Comparison of ENCODE assay signal across 9 mouse cellular contexts in the genomic region with DNA sequence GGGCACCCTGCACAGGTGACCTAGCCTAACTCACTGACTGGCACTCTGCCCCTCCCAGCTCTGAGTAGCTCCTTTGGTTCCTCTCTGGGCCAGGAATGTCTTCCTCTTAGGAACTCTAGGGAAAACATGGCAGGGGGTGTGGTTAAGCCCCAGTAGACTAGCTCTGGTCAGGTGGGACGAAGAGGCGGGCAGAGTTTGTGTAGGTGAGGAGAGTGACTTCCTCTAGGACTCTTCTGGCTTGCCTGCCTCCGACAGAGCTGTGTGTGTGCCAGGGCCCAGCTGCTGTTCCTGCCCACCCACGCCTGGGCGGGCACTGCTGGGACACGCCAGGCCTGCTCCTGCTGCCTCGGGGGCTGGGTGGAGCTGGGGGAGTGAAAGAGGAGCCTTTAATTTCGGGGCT. TPM values are rescaled to one million over a fixed set of nuclear protein-coding genes. Genes with fewer than 3 reads are reported as not detected.
DNase-seq lines count a peak whose midpoint lies in the region; ATAC-seq and TF ChIP-seq lines count a peak whose summit lies in the region.
"Had no signal": no experiment of that assay in that cellular context is flagged by ENCODE, and none has a peak within 500 bp of the region (broad histone marks: within the 10 kb centered on the region; RNA-seq: fewer than 3 reads in every experiment).

No protein-coding gene starts in this region.

- no peak for TF ChIP-seq POLR2A in liver, adult 2 months (IDR thresholded peaks at IDR 0.05; ENCODE audit: extremely low read depth, insufficient read depth, low read length)

- no peak for ATAC-seq in midbrain, embryonic 11.5 days (ENCODE audit: low FRiP score)
- ATAC-seq: Patski had no signal

- peak; percentile 20 for DNase-seq in liver, adult 2 months (ENCODE audit: extremely low read depth, low read depth, low spot score)
- no peak for DNase-seq in liver
- DNase-seq in heart, postnatal 10 days, result peak; percentile 11 to 18
- peak; percentile 48 to 66 for DNase-seq in kidney, postnatal 4 days
- DNase-seq in midbrain, embryonic 11.5 days (ENCODE audit: low spot score, missing footprints), result no peak
- DNase-seq in gastrocnemius, postnatal 14 days, result no peak
- no peak for DNase-seq in urinary bladder, adult 2 months (ENCODE audit: low spot score)
- DNase-seq in yolk sac, embryonic 10.5 days (ENCODE audit: low spot score), result no peak

- peak overlapping the region; percentile 75 for H3K4me2 ChIP-seq in midbrain, embryonic 11.5 days

- no peak for TF ChIP-seq CTCF in liver, adult 2 months (IDR thresholded peaks at IDR 0.05; ENCODE audit: low read depth, low read length)

- peaks cover 26% of the 10 kb centered on the region; the same call in 1 of the 2 replicates for H3K79me2 ChIP-seq in liver, adult 2 months (ENCODE audit: control insufficient read depth, insufficient read depth, low read length)

- H3K27ac ChIP-seq in liver, adult 2 months (replicated peaks; ENCODE audit: insufficient read depth, low read depth, low read length), result no peak overlapping the region
- no peak overlapping the region for H3K27ac ChIP-seq in midbrain, embryonic 11.5 days (ENCODE audit: low read depth, low read length)

- no peaks in the 10 kb centered on the region for H3K36me3 ChIP-seq in liver, adult 2 months (ENCODE audit: control insufficient read depth, insufficient read depth, low read length)
- peaks cover 3% of the 10 kb centered on the region; the same call in 1 of the 2 replicates for H3K36me3 ChIP-seq in midbrain, embryonic 11.5 days (ENCODE audit: control insufficient read depth, insufficient read depth, low read length)

- no peak overlapping the region for H3K9ac ChIP-seq in liver, adult 2 months (ENCODE audit: low read depth, low read length)
- no peak overlapping the region for H3K9ac ChIP-seq in midbrain, embryonic 11.5 days (ENCODE audit: low read length)

- H3K9me3 ChIP-seq in midbrain, embryonic 11.5 days (ENCODE audit: control insufficient read depth, low read length), result no peaks in the 10 kb centered on the region

- no peak overlapping the region for H3K4me3 ChIP-seq in liver, adult 2 months (ENCODE audit: insufficient read depth, low read depth, low read length)
- peak overlapping the region; percentile 73; the same call in 1 of the 2 replicates for H3K4me3 ChIP-seq in midbrain, embryonic 11.5 days (ENCODE audit: low read depth, low read length)

- intact Hi-C loops in heart, postnatal 10 days (cut with DNase I), result no loop called here
- intact Hi-C loops in gastrocnemius, postnatal 14 days (cut with DNase I; ENCODE audit: low total_unique reads), result no loop called here

- no peaks in the 10 kb centered on the region for H3K27me3 ChIP-seq in liver, adult 2 months (ENCODE audit: control insufficient read depth, insufficient read depth, low read length)
- H3K27me3 ChIP-seq in midbrain, embryonic 11.5 days (ENCODE audit: control insufficient read depth, insufficient read depth, low read length), result no peaks in the 10 kb centered on the region; the same call in 1 of the 2 replicates
- H3K27me3 ChIP-seq: Patski had no signal

- H3K4me1 ChIP-seq in liver, adult 2 months (ENCODE audit: control insufficient read depth, insufficient read depth, low read length), result peaks cover 21% of the 10 kb centered on the region
- H3K4me1 ChIP-seq in midbrain, embryonic 11.5 days (ENCODE audit: control insufficient read depth, insufficient read depth, low read length), result peaks cover 40% of the 10 kb centered on the region

- 25% methylated on average over 8 of the region's 8 CpGs for whole genome bisulfite sequencing in liver, adult 2 months
- 43% methylated on average over 8 of the region's 8 CpGs for WGBS in midbrain, embryonic 11.5 days

RNA-seq across cellular contexts. Expression of gene Efnb1, which starts 5.1 kb away (rescaled TPM):
- total RNA-seq in liver, adult 2 months (2014; rRNA removed), result 4.9 and 5.4 TPM in 2 replicates
- polyA plus RNA-seq in liver, adult 2 months (2012; rRNA removed), result 12.4 TPM in 2 replicates
- 10 to 100 TPM; 29.9 to 33.3 TPM for total RNA-seq in heart, postnatal 10 days (2021)
- polyA plus RNA-seq in midbrain, embryonic 11.5 days (2014; fragmentation: Nextera tagmentation; extraction: Ambion mirVana), result 34.7 and 38.3 TPM in 2 replicates
- 1 to 10 TPM; 8.4 to 9.8 TPM for total RNA-seq in gastrocnemius, postnatal 14 days (2021)
- polyA plus RNA-seq in urinary bladder, adult 2 months (2012; rRNA removed), result 22.2 and 23.2 TPM in 2 replicates

Comparison
In these comparisons a context has a peak if more than half of its experiments do, and no peak if none do; other contexts are left out.
1. DNase-seq: peak in liver, adult 2 months (single experiment), heart, postnatal 10 days (2 of 2) and kidney, postnatal 4 days (2 of 2); none in liver (single experiment), midbrain, embryonic 11.5 days (single experiment), gastrocnemius, postnatal 14 days (single experiment), urinary bladder, adult 2 months (single experiment) and yolk sac, embryonic 10.5 days (single experiment).